Mouse (Mus musculus) lung, adult 2 months (tissue): ENCODE results near the gene Ccrl2.

ENCODE experiments used
- CTCF ChIP-seq: fragments of 200-500 bp; IDR thresholded peaks from 2 replicates; pipeline ENCODE4 v1.5.1; 2011; ENCODE audit warnings: mild to moderate bottlenecking, low read length, control low read depth; ENCODE audit not compliant: insufficient read depth
- POLR2A ChIP-seq: fragments of 200-500 bp; IDR thresholded peaks from 2 replicates; pipeline ENCODE4 v1.6.1; 2011; ENCODE audit warnings: low read depth, mild to moderate bottlenecking, control low read depth, low read length, borderline replicate concordance; ENCODE audit errors: extremely low read depth

- TF ChIP-seq CTCF, result no peak
- TF ChIP-seq POLR2A, result no peak
Measured at GRCm38 (mm10) chr9:111067052-111067451, 9.7 kb upstream of the Ccrl2 start.
